Mouse (Mus musculus) brain, embryonic 14.5 days (tissue): Measurements from ENCODE around the gene Nox3.

Experiments used
- CTCF ChIP-seq: fragments of 200-500 bp; IDR thresholded peaks from 2 replicates; pipeline ENCODE4 v1.5.1; 2012; ENCODE audit warnings: inconsistent platforms, mild to moderate bottlenecking, moderate library complexity, borderline replicate concordance; ENCODE audit not compliant: insufficient read depth, insufficient read length; ENCODE audit errors: extremely low read depth
- POLR2A ChIP-seq: fragments of 200-500 bp; IDR thresholded peaks from 2 replicates; pipeline ENCODE4 v1.6.1; 2012; ENCODE audit warnings: mild to moderate bottlenecking, inconsistent platforms, borderline replicate concordance; ENCODE audit not compliant: poor library complexity, insufficient read depth, insufficient read length, severe bottlenecking; ENCODE audit errors: extremely low read depth

DNA sequence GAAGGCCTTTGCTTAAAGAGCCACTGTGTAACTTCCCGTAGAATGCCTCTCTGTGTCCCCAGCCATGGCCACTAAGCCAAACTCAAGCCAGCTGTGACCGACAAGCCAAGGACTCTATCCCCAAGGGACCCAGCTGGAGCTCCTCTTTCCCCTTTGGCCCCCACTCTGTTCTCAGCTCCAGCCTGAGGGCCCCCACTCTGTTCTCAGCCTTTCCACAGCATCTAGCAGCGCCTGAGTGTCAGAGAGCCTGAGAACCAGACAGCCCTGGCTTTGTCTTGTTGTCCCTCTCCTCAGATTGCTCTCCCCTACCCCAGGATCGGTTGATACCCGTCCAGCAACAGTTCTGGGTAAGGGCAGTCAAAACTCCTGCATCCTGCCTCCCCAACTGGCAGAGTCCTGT lies 36.6 kb downstream of the Nox3 start:
- TF ChIP-seq CTCF (no peak), POLR2A (no peak)
